Mouse (Mus musculus) frontal cortex, adult 2 months (tissue): Measurements from ENCODE around the gene Tmem256. TPM values are rescaled to one million over a fixed set of nuclear protein-coding genes. Genes with fewer than 3 reads are reported as not detected.
A peak's percentile ranks its signal among the peaks of the same experiment; 100 is the strongest.

ENCODE experiments used
- DNase-seq, 2 experiments: peaks; one replicate each; pipeline ENCODE4 v3.0.0; 2022; ENCODE audit warnings: low spot score in 1 of 2; ENCODE audit errors: extremely low spot score in 1 of 2
- polyA plus RNA-seq: library from polyadenylated mRNA; depleted of rRNA; stranded (reverse); fragments of >200 nt; gene quantifications from 2 replicates; pipeline ENCODE4 v1.2.3, GENCODE M21; 2012

Tmem256 gene
- polyA plus RNA-seq, 1 experiment = 183 TPM

- DNase-seq = no peak
These were observed 28.0 kb upstream of the Tmem256 start for GRCm38 (mm10) chr11:69810280-69810679.

DNA sequence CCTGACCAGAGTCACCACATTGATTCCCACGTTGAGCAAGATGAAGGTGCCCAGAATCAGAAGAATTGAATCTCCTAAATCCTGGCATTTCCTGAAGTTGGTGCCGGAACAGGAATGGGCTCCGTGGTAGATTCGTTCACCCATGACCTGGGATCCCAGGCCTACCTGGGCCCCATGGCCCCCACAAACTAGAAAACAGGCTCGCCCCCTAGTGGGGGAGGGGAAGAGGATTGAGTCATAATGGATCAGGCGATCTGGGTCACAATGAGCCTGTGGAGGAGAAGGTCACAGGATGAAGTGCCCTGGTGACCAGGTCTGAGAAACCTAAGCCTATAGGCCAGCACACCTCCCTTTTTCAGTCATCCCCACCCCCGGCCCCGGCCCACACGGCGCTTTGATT, 23.2 kb upstream of the Tmem256 start, which contains the start of gene Gm39566:
Gm39566 (minus strand) TSS at position 144 of the 400 bp plus-strand sequence.
- no peak for DNase-seq

GRCm38 (mm10) chr11:69816520-69816919, 21.8 kb upstream of the Tmem256 start:
- no peak for DNase-seq

DNA sequence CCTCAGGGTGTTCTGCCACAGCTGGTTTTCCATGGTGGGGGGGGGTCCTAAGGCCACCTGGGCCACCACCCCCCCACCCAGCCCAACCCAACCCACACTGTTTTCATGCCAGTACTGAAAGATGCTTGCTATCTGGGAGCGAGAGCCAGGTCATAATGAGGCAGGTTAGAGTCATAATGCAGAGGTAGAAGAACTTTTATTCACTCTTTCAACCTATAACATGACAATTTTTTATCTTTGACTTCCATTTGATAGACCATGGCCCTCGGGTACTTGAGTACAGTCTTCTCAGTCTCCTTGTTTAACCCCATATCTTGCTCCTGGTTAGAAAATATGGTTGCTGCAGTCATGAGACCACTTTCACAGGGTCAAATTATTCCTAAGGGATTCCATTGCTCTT, 19.9 kb upstream of the Tmem256 start, which contains the start of gene Spem2:
Spem2 (minus strand) TSS at position 101 of the 400 bp plus-strand sequence.
- no peak for DNase-seq

- no peak for DNase-seq
These were observed 19.4 kb upstream of the Tmem256 start for GRCm38 (mm10) chr11:69818871-69819270.

DNA sequence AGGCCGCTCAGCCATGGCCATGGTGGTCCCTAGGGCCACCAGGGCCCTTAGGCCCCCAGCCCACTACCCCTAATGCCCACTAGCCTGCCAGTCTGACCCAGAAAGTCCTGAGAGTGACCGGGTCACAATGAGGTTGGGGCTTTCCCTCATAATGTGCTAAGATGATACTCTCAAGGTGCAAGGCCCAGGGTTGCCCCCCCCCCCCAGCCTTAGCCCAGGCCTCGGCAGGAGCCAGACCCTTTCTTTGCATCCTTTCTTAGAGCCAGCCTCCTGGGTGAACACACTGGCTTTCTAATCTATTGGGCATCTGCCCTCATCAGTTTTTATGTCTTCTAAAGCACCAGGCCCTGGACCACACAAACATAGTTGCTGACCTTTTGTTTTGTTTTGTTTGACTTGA, 16.2 kb upstream of the Tmem256 start, which contains the start of gene Spem1:
Spem1 (minus strand) TSS at position 101 of the 400 bp plus-strand sequence.
- no peak for DNase-seq

DNA sequence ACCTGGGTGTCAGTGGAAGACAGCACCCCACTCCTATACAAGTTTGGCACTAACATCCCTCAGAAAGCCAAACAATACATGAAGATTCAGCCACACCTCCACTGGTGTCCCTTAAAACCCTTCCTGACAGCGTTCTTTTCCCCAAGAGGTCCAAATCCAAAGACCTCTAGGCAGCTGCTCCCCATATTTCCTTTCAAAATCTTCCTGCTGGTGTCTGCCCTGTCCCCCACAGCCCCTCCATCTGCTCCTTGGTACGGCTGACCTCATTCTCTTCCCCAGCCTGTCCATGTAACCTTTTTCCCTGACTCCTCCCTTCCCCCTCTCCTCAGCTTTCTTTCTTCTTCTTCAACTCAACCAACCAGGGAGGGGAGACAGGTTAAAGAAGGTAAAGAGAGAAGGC, 14.9 kb upstream of the Tmem256 start:
- no peak for DNase-seq

GRCm38 (mm10) chr11:69828832-69829231, 9.5 kb upstream of the Tmem256 start:
- no peak for DNase-seq

GRCm38 (mm10) chr11:69833554-69833953, 4.8 kb upstream of the Tmem256 start:
- no peak for DNase-seq

DNA sequence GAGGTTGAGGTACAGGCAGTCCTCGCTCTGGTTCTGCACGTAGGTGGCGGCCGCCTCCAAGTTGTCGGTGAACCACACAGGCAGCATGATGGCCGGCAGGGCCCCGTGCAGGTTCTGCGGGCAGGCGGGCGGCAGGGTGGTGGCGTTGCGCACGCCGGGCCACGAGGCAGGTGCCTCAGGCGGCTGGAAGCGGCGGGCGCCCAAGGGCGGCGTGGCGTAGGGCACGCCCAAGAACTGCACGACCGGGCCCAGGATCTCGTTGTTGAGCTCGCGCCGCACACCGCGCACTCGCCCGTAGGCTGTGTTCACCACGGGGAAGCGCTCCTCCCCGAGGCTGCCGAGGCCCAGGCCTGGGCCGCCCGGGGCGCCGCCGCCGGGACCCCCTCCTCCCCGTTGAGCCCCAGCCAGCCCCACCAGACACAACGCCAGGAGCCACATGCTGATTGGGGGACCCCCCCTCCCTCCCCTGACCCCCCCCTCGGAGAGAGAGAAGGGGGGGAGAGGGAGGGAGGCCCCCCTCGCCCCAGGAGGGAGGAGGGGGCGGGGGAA, 4.2 kb upstream of the Tmem256 start:
- DNase-seq = no peak

GRCm38 (mm10) chr11:69835326-69835965, 2.9 kb upstream of the Tmem256 start:
- no peak for DNase-seq

GRCm38 (mm10) chr11:69835966-69836335, 2.4 kb upstream of the Tmem256 start:
- no peak for DNase-seq

DNA sequence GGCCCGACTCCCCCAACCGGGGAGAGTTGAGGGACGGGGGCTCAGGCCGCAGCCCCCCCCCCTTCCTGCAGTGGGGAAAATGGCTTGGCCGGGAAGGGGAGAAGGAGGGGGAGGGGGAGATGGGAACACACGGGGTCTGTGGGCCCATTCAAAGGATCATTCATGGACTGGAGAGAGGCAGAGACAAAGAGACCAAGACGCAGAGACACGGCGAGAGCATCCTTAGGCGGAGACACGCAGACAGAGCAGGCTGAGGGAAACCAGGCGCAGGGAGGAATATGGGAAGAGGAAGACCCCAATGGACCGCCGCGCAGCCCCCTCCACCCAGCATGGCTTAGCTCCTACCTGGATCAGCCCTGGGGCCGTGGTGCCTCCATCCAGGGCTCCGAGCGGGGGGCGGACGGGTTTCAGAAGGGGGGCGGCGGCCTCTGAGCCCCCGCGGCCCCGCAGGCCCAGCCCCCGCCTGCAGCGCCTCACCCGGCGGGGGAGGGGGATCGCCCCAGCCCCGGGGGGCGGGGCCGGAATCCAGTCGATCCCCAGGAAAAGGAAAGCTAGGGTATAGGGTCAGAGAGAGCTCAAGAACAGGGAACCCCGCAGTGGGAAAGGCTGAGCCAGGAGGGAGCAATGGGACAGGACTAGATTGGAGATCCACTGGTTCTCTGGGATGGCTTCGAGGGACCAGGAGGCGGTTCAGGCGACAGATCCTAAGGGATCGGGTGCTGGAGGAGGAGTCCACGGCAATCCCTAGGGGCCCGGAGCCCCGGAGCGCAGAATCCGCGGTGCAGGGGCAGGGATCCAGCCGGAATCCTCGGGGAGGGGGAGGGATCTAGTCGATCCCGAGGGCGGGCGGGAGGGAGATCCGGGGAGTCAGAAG, 1.4 kb upstream of the Tmem256 start:
- peak in 1 of 2 experiments; percentile 41 for DNase-seq

GRCm38 (mm10) chr11:69837604-69837951, 736 bp upstream of the Tmem256 start, which contains the start of gene Nlgn2:
Gene Nlgn2, minus strand, starts transcription at chr11:69837784.
- no peak for DNase-seq

- DNase-seq = peak in 1 of 2 experiments; percentile 37
These were observed 395 bp downstream of the Tmem256 start for GRCm38 (mm10) chr11:69838714-69839104.

DNA sequence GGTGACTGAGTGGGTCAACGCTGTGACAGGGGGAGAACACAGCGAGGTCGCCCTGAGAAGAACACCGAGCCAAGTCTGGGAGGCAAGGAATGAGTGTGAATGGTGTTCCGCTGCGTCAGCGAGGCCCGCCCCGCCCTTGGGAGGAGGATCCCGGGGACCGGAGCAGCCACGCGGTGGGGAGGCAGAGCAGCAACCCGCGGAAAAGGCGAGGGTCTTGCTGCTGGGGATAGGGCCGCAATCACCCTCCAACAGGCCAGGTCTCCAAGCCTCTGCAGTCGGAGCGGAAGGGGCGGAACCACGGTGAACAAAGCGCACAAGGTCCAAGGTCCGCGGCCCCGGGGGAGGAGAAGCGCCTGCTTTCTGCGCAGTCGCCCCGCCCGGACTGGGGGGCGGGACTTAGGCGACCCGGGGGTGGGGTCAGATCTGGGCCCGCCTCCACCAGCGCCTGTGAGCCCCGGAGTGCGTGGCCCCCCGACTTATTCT, 7.9 kb downstream of the Tmem256 start, which contains the start of gene Plscr3:
Plscr3 (plus strand) TSS at position 179 of the 483 bp plus-strand sequence.
- DNase-seq = peak; percentile 71 to 82

DNA sequence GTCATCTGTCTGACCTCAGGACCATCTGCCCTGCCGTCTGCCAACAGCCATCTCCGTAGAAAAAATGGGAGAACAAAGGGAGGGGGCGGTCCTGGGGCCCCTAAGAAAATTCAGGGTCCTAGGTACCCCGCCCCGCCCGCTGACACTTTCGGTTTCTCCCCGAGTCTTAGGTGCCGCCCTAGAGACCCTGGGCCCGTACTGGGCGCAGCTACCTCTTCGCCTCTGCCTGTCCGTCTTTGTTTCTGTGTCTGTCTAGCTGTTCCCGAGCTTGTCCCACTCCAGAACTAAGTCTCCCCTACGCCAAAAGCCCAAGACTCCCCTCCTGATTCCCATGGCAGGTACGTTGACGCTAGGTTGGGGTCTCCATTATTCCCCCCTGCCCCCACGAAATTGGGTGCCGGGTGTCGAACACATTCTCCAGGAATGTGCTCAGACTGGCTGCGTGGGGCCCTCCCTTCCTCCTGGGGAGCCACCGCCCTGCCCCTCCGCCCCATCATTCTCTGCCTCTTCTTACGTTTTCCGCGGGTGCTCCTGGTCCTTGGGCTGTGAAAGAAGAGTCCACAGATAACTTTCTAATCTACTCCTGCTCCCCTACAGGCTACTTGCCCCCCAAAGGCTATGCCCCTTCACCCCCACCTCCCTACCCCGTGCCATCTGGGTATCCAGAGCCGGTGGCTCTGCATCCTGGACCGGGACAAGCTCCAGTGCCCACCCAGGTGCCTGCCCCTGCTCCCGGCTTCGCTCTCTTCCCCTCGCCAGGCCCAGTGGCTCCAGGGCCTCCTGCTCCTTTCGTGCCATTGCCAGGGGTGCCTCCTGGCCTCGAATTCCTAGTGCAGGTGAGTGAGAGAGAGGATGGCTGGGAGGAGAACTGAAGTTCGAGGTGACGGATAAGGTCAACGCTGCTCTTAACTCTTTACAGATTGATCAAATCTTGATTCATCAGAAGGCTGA, 8.7 kb downstream of the Tmem256 start:
- DNase-seq = no peak

GRCm38 (mm10) chr11:69848021-69848420, 9.7 kb downstream of the Tmem256 start:
- no peak for DNase-seq

DNA sequence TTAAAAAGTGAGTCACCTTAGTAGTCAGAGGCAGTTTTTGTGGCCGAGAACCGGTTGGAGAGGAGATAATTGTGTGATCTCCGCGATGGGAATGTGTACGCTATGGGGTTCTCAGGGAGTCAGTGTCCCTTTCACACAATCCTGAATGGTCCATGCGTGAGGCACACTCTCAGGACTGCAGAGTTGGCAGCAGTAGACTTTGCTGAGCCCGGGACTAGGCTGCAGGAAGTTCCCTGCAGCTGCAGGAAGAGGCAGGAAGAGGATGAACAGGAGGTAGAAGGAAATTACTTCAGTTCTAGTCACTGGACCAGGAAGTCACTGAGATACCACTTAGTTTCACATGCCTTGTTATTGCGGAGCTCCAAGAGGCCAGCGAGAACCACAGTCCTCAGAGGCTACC, 10.8 kb downstream of the Tmem256 start:
- DNase-seq = no peak

- no peak for DNase-seq
These were observed 11.6 kb downstream of the Tmem256 start for GRCm38 (mm10) chr11:69849884-69850283.
